Mouse (Mus musculus) CH12.LX (cell line): ENCODE measurements around the gene Olfr1387. TPM values are rescaled to one million over a fixed set of nuclear protein-coding genes. Genes with fewer than 3 reads are reported as not detected.

Source experiments
- DNase-seq: peaks from one replicate; pipeline ENCODE4 v3.0.0-alpha.2; 2013; ENCODE audit errors: extremely low read depth
- H3K27ac ChIP-seq: 2 replicates; pipeline ENCODE4 v1.5.1; 2012; ENCODE audit warnings: low read depth, mild to moderate bottlenecking, control low read depth, moderate library complexity; ENCODE audit not compliant: insufficient read depth
- H3K27me3 ChIP-seq: replicated peaks from 2 replicates; pipeline ENCODE3; 2012; ENCODE audit warnings: inconsistent platforms
- H3K36me3 ChIP-seq, 2 experiments: replicated peaks in 1 of 2; 2 replicates each; pipeline versions ENCODE3 to v1.6.1; 2012; ENCODE audit warnings: inconsistent platforms in 1 of 2, low read length in 1 of 2, mild to moderate bottlenecking in 1 of 2, mixed read lengths in 1 of 2, moderate library complexity in 1 of 2; ENCODE audit not compliant: control insufficient read depth in 1 of 2, insufficient read depth in 1 of 2
- H3K4me1 ChIP-seq, 2 experiments: 2 replicates each; pipeline ENCODE4 v1.6.1; 2012; ENCODE audit warnings: inconsistent platforms in 1 of 2, moderate library complexity in 1 of 2; ENCODE audit not compliant: insufficient read depth in 2 of 2, control insufficient read depth in 1 of 2
- H3K4me2 ChIP-seq: 2 replicates; pipeline ENCODE4 v1.6.1; 2012; ENCODE audit warnings: low read depth, mild to moderate bottlenecking, control low read depth; ENCODE audit not compliant: poor library complexity, insufficient read depth, severe bottlenecking
- H3K4me3 ChIP-seq, 3 experiments: fragments of 150-350 bp in 1 of 3; sonication (generic) in 1 of 3; replicated peaks in 1 of 3; 2 replicates each; pipeline versions ENCODE3 to v1.5.1; 2011 to 2012; ENCODE audit warnings: low read depth in 2 of 3, low read length in 2 of 3, mild to moderate bottlenecking in 2 of 3, moderate library complexity in 2 of 3, control low read depth in 1 of 3, improper control_type of control experiment in 1 of 3, inconsistent platforms in 1 of 3, mixed read lengths in 1 of 3; ENCODE audit not compliant: poor library complexity in 1 of 3
- H3K79me2 ChIP-seq: replicated peaks from 2 replicates; pipeline ENCODE4 v1.6.1; 2012; ENCODE audit warnings: mild to moderate bottlenecking, moderate library complexity; ENCODE audit not compliant: control insufficient read depth, poor library complexity, insufficient read depth, severe bottlenecking; ENCODE audit errors: extremely low read depth
- H3K9ac ChIP-seq: 2 replicates; pipeline ENCODE4 v1.6.1; 2012; ENCODE audit warnings: low read depth, mild to moderate bottlenecking, control low read depth, moderate library complexity; ENCODE audit not compliant: insufficient read depth
- H3K9me3 ChIP-seq: replicated peaks from 2 replicates; pipeline ENCODE3; 2012; ENCODE audit warnings: low read length, inconsistent platforms, mixed read lengths
- BHLHE40 ChIP-seq: IDR thresholded peaks from 2 replicates; pipeline ENCODE4 v1.6.1; 2011; ENCODE audit warnings: mild to moderate bottlenecking, low read depth, low read length, improper control_type of control experiment
- CHD1 ChIP-seq: IDR thresholded peaks from 2 replicates; pipeline ENCODE4 v1.6.1; 2012; ENCODE audit warnings: low read depth, low read length, improper control_type of control experiment, inconsistent platforms
- E2F4 ChIP-seq: IDR thresholded peaks from 2 replicates; pipeline ENCODE4 v1.6.1; 2011; ENCODE audit warnings: low read depth, low read length, improper control_type of control experiment; ENCODE audit not compliant: insufficient replicate concordance
- ELF1 ChIP-seq: IDR thresholded peaks from 2 replicates; pipeline ENCODE4 v1.6.1; 2014; ENCODE audit warnings: low read depth, mild to moderate bottlenecking, inconsistent platforms, low read length, improper control_type of control experiment
- ETS1 ChIP-seq: conservative IDR thresholded peaks from 2 replicates; pipeline ENCODE4 v1.6.1; 2012; ENCODE audit warnings: low read depth, mild to moderate bottlenecking, inconsistent platforms, low read length, improper control_type of control experiment, moderate library complexity
- GABPA ChIP-seq: IDR thresholded peaks from 2 replicates; pipeline ENCODE4 v1.6.1; 2012; ENCODE audit warnings: low read depth, low read length, improper control_type of control experiment, inconsistent platforms; ENCODE audit not compliant: insufficient replicate concordance
- IRF4 ChIP-seq: IDR thresholded peaks from 2 replicates; pipeline ENCODE4 v1.6.1; 2014; ENCODE audit warnings: low read depth, mild to moderate bottlenecking, inconsistent platforms, low read length, improper control_type of control experiment
- JUN ChIP-seq: IDR thresholded peaks from 2 replicates; pipeline ENCODE4 v1.6.1; 2011; ENCODE audit warnings: low read depth, mild to moderate bottlenecking, low read length, improper control_type of control experiment, moderate library complexity; ENCODE audit not compliant: insufficient read depth
- MAX ChIP-seq: IDR thresholded peaks from 2 replicates; pipeline ENCODE4 v1.6.1; 2011; ENCODE audit warnings: low read length, improper control_type of control experiment
- MAZ ChIP-seq: IDR thresholded peaks from 2 replicates; pipeline ENCODE4 v1.6.1; 2012; ENCODE audit warnings: low read depth, mild to moderate bottlenecking, inconsistent platforms, low read length, improper control_type of control experiment, moderate library complexity
- MEF2A ChIP-seq: IDR thresholded peaks from 2 replicates; pipeline ENCODE4 v1.6.1; 2014; ENCODE audit warnings: low read depth, mild to moderate bottlenecking, inconsistent platforms, low read length, improper control_type of control experiment, borderline replicate concordance
- MXI1 ChIP-seq: IDR thresholded peaks from 2 replicates; pipeline ENCODE4 v1.6.1; 2011; ENCODE audit warnings: mild to moderate bottlenecking, low read depth, low read length, improper control_type of control experiment
- NELFE ChIP-seq: IDR thresholded peaks from 2 replicates; pipeline ENCODE4 v1.6.1; 2011; ENCODE audit warnings: low read depth, low read length, improper control_type of control experiment
- PAX5 ChIP-seq: IDR thresholded peaks from 2 replicates; pipeline ENCODE4 v1.6.1; 2012; ENCODE audit warnings: low read length, inconsistent platforms, mixed read lengths
- POLR2A ChIP-seq: IDR thresholded peaks from 2 replicates; pipeline ENCODE4 v1.6.1; 2011; ENCODE audit warnings: low read depth, mild to moderate bottlenecking, improper control_type of control experiment, low read length
- POLR2AphosphoS2 ChIP-seq: IDR thresholded peaks from 2 replicates; pipeline ENCODE4 v1.6.1; 2011; ENCODE audit warnings: low read depth, low read length, improper control_type of control experiment
- SMC3 ChIP-seq: IDR thresholded peaks from 2 replicates; pipeline ENCODE4 v1.6.1; 2011; ENCODE audit warnings: low read depth, low read length, improper control_type of control experiment
- TBP ChIP-seq: conservative IDR thresholded peaks from 2 replicates; pipeline ENCODE4 v1.6.1; 2011; ENCODE audit warnings: low read depth, low read length, improper control_type of control experiment
- USF2 ChIP-seq: conservative IDR thresholded peaks from 2 replicates; pipeline ENCODE4 v1.6.1; 2011; ENCODE audit warnings: low read depth, low read length, improper control_type of control experiment
- ZMIZ1 ChIP-seq: IDR thresholded peaks from 2 replicates; pipeline ENCODE4 v1.6.1; 2012; ENCODE audit warnings: low read depth, mild to moderate bottlenecking, inconsistent platforms, low read length, improper control_type of control experiment
- ZNF384 ChIP-seq: IDR thresholded peaks from 2 replicates; pipeline ENCODE4 v1.6.1; 2012; ENCODE audit warnings: low read depth, low read length, improper control_type of control experiment, inconsistent platforms
- dilution Hi-C: fragments of 300-500 bp; cut with MboI; formaldehyde crosslinking; loops from 2 replicates; pipeline ENCODE4 v1.14.3; 2020; ENCODE audit warnings: low sequenced_read_pairs; ENCODE audit not compliant: extremely low pct_unique_long_range_greater_than_20kb, extremely low pct_ligation_motif_present
- in situ Hi-C: fragments of 300-500 bp; cut with MboI; formaldehyde crosslinking; loops from 3 replicates; pipeline ENCODE4 v1.14.3; 2019; ENCODE audit warnings: low sequenced_read_pairs, low pct_ligation_motif_present, low pct_unique_long_range_greater_than_20kb, mixed read lengths
- polyA plus RNA-seq: library from polyadenylated mRNA; unstranded; fragments of >175 nt; gene quantifications from 2 replicates; pipeline ENCODE4 v1.2.1, GENCODE M21; 2012; ENCODE audit warnings: low read depth; ENCODE audit not compliant: insufficient read length
- total RNA-seq, 2 experiments: library from RNA; depleted of rRNA; stranded (reverse); fragments of 300-350 nt in 1 of 2; fragments of >200 nt in 1 of 2; gene quantifications; 2 replicates each; pipeline ENCODE4 v1.2.3; 2012 to 2014

The Olfr1387 gene
- total and polyA plus RNA-seq, 3 experiments: not detected

GRCm38 (mm10) chr11:49425257-49425927 is 29.8 kb upstream of the Olfr1387 start:
- no peak overlapping the region for H3K4me2 ChIP-seq
- DNase-seq: no peak

GRCm38 (mm10) chr11:49429641-49430040 is 25.5 kb upstream of the Olfr1387 start:
- TF ChIP-seq E2F4 (no peak), ZNF384 (no peak), MXI1 (no peak), BHLHE40 (no peak), SMC3 (no peak), ZMIZ1 (no peak)
- TF ChIP-seq, all 38 proteins: peak for 0
- peaks cover 0 to 11% of the 10 kb centered on the region in 2 experiments; a peak in 2 of 4 replicates for H3K4me1 ChIP-seq
- H3K9ac ChIP-seq: no peak overlapping the region
- H3K9me3 ChIP-seq: peaks cover 7% of the 10 kb centered on the region
- H3K4me2 ChIP-seq: no peak overlapping the region
- in situ Hi-C loops: no loop called here
- no peaks in the 10 kb centered on the region for H3K36me3 ChIP-seq
- H3K79me2 ChIP-seq: no peaks in the 10 kb centered on the region
- dilution Hi-C loops: no loop called here
- peaks cover 11% of the 10 kb centered on the region for H3K27me3 ChIP-seq
- no peak overlapping the region for H3K4me3 ChIP-seq
- DNase-seq: no peak
- no peak overlapping the region for H3K27ac ChIP-seq

More at GRCm38 (mm10) chr11:49425257-49425927, 29.8 kb upstream of the Olfr1387 start:
- Histone ChIP-seq H3K9ac (no peak overlapping the region), H3K4me1 (peaks cover 0 to 13% of the 10 kb centered on the region in 2 experiments; a peak in 2 of 4 replicates), H3K27me3 (peaks cover 11% of the 10 kb centered on the region), H3K9me3 (no peaks in the 10 kb centered on the region), H3K4me3 (no peak overlapping the region), H3K27ac (no peak overlapping the region), H3K36me3 (no peaks in the 10 kb centered on the region), H3K79me2 (no peaks in the 10 kb centered on the region)
- in situ Hi-C loops (no loop called here), dilution Hi-C loops (no loop called here)
- no peak for TF ChIP-seq TBP
- TF ChIP-seq ELF1: no peak
- no peak for TF ChIP-seq MAX
- TF ChIP-seq SMC3: no peak
- TF ChIP-seq IRF4: no peak
- no peak for TF ChIP-seq MXI1
- no peak for TF ChIP-seq USF2
- no peak for TF ChIP-seq POLR2AphosphoS2
- no peak for TF ChIP-seq ETS1
- TF ChIP-seq CHD1: no peak
- TF ChIP-seq NELFE: no peak
- no peak for TF ChIP-seq GABPA
- no peak for TF ChIP-seq PAX5
- no peak for TF ChIP-seq MEF2A
- no peak for TF ChIP-seq MAZ
- no peak for TF ChIP-seq POLR2A
- no peak for TF ChIP-seq JUN
